Mouse (Mus musculus) lung, embryonic 14.5 days (tissue): ENCODE data around the gene Hspbp1. TPM values are rescaled to one million over a fixed set of nuclear protein-coding genes. Genes with fewer than 3 reads are reported as not detected.

ENCODE experiments used
- ATAC-seq: fragments of 200-750 bp; cut with Nextera tagmentation; 2 replicates; pipeline ENCODE4 v1.8.0; 2017; ENCODE audit warnings: mild to moderate bottlenecking, moderate TSS enrichment, moderate library complexity; ENCODE audit not compliant: insufficient read depth
- DNase-seq: peaks from one replicate; pipeline ENCODE4 v3.0.0-alpha.2; 2015
- H3K27ac ChIP-seq: fragments of 300-500 bp; sonication (generic); 2 replicates; pipeline ENCODE4 v1.5.1; 2014; ENCODE audit warnings: low read depth, mild to moderate bottlenecking, moderate library complexity
- H3K27me3 ChIP-seq: fragments of 300-500 bp; sonication (generic); 2 replicates; pipeline ENCODE4 v1.6.1; 2014; ENCODE audit warnings: low read length, control low read depth; ENCODE audit not compliant: insufficient read depth
- H3K36me3 ChIP-seq: fragments of 300-500 bp; sonication (generic); 2 replicates; pipeline ENCODE4 v1.6.1; 2014; ENCODE audit warnings: control low read depth; ENCODE audit not compliant: insufficient read depth
- H3K4me1 ChIP-seq: fragments of 300-500 bp; sonication (generic); 2 replicates; pipeline ENCODE4 v1.6.1; 2014; ENCODE audit warnings: antibody characterized with exemption, control low read depth; ENCODE audit not compliant: insufficient read depth
- H3K4me2 ChIP-seq: fragments of 300-500 bp; sonication (generic); 2 replicates; pipeline ENCODE4 v1.6.1; 2014; ENCODE audit warnings: mild to moderate bottlenecking
- H3K4me3 ChIP-seq: fragments of 300-500 bp; sonication (generic); 2 replicates; pipeline ENCODE4 v1.5.1; 2014; ENCODE audit warnings: low read depth, low read length
- H3K9ac ChIP-seq: fragments of 300-500 bp; sonication (generic); 2 replicates; pipeline ENCODE4 v1.6.1; 2014
- H3K9me3 ChIP-seq: fragments of 300-500 bp; sonication (generic); 2 replicates; pipeline ENCODE4 v1.6.1; 2016; ENCODE audit warnings: low read depth, low read length, control low read depth
- CTCF ChIP-seq: IDR thresholded peaks from 2 replicates; pipeline ENCODE4 v1.5.1; 2016; ENCODE audit warnings: antibody characterized with exemption, low read depth
- WGBS: fragments of 180-500 bp; shearing (Covaris S2); extraction: QIAGEN DNeasy Blood & Tissue Kit; methylation state at CpG from one replicate; pipeline ENCODE4 v1.1.7; 2014; 5-methylcytosine and 5-hydroxymethylcytosine counted together
- polyA plus RNA-seq: library from polyadenylated mRNA; unstranded; fragments of >200 nt; fragmentation: Nextera tagmentation; extraction: Ambion mirVana; gene quantifications from 2 replicates; pipeline ENCODE4 v1.2.1, GENCODE M21; 2014

Hspbp1 gene
- polyA plus RNA-seq, 1 experiment from 2014 or later = 98.5 TPM

DNA sequence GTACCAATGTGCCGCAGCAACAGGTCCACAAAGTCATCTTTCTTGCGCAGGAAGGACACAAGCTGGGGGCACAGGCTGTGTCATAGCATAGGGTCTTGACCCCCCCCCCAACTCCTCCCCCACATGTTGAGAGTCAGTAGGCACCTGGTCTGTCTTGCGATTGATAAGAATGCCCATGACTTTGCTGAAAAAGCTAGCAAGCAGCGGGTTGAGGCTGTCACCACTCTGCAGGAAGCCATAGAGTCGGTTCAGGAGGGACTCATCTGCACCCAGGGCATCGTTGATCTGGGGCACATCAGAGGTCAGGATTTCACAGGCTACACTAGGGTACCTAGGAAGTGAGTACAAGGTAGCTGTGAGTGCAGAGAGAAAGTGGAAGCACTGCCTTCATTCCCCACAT, 41.6 kb downstream of the Hspbp1 start:
- peaks cover 77% of the 10 kb centered on the region for H3K36me3 ChIP-seq

DNA sequence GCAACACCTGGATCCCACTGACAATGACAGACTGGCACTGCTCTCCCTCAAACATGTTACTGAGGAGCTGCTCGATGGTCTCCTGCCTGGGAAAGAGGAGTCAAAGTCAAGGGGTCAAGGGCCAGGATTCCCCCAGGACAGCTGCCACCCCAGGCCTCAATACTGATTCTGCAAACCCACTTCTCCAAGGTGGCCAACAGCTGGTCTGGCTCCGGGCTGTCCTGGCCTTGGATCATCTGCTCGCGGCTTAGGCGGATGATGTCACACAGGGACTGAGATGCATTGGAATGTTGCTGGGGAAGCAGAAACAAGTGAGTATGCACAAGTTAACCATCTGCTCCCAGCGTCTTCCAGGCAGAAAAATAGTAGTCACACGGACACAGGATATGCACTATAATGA, 42.9 kb downstream of the Hspbp1 start:
- no peak overlapping the region for H3K9ac ChIP-seq
- 84% methylated on average over 7 of the region's 7 CpGs for whole genome bisulfite sequencing
- H3K4me1 ChIP-seq = no peaks in the 10 kb centered on the region
- no peak overlapping the region for H3K4me2 ChIP-seq
- H3K36me3 ChIP-seq = peaks cover 79% of the 10 kb centered on the region
- no peaks in the 10 kb centered on the region for H3K27me3 ChIP-seq
- no peak overlapping the region for H3K4me3 ChIP-seq
- no peak for TF ChIP-seq CTCF
- no peak overlapping the region for H3K27ac ChIP-seq
- H3K9me3 ChIP-seq = no peaks in the 10 kb centered on the region
- ATAC-seq (no peak), DNase-seq (no peak)

More for the DNA sequence above, 41.6 kb downstream of the Hspbp1 start:
- H3K27me3 ChIP-seq = no peaks in the 10 kb centered on the region
- WGBS = 88% methylated on average over 6 of the region's 6 CpGs
- ATAC-seq (no peak), DNase-seq (no peak)
- H3K4me2 ChIP-seq = no peak overlapping the region
- no peaks in the 10 kb centered on the region for H3K4me1 ChIP-seq
- H3K27ac ChIP-seq = no peak overlapping the region
- H3K9me3 ChIP-seq = no peaks in the 10 kb centered on the region
- TF ChIP-seq CTCF = no peak
- no peak overlapping the region for H3K9ac ChIP-seq
- H3K4me3 ChIP-seq = no peak overlapping the region

DNA sequence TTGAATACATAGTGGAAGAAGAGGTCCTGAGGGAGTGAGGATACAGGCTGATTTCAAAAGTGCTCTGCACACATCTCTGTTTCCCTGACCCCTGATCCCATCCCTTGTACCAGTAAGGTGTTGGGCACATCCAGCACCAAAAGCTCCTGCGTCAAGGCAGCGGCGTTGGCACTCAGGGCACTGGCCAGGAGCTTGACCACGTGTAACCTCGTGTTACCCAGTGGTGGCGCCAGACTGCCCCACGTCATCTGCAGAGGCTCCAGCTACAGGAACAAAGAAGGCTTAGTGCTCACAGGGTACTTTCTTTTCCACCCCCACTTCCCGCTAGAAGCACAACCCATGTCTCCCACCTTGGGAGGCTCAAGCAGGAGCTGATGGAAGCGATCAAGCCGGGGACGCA, 43.7 kb downstream of the Hspbp1 start:
- WGBS = 82% methylated on average over 11 of the region's 11 CpGs
- no peaks in the 10 kb centered on the region for H3K27me3 ChIP-seq
- no peak overlapping the region for H3K4me2 ChIP-seq
- no peak overlapping the region for H3K4me3 ChIP-seq
- no peak for ATAC-seq
- H3K36me3 ChIP-seq = peaks cover 80% of the 10 kb centered on the region
- H3K27ac ChIP-seq = no peak overlapping the region
- H3K4me1 ChIP-seq = no peaks in the 10 kb centered on the region
- H3K9me3 ChIP-seq = no peaks in the 10 kb centered on the region
- 0 out of 2 replicates have a peak, but pooled peaks have one; percentile 18 for TF ChIP-seq CTCF
- no peak overlapping the region for H3K9ac ChIP-seq
- DNase-seq = no peak

DNA sequence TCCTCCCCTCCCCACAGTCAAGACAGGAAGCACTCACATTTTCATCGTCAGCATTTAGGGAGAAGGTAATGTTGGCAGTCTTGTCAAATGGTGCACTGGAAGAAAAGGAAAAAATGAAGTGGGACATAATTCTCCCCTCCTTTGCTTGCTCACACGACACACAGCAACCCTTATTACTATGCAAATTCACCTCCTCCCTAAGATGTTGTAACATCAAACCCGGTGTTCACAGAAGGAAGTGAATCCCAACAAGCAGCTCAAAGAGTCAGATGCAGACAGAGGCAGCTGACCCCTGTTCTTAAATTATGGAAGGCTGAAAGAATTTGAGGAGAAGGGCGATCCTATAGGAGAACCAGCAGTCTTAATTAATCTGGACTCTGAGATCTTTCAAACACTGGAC, 48.7 kb downstream of the Hspbp1 start:
- H3K36me3 ChIP-seq = peaks cover 80% of the 10 kb centered on the region
- DNase-seq = no peak
- no peak overlapping the region for H3K4me3 ChIP-seq
- WGBS = 86% methylated on average over 4 of the region's 4 CpGs
- no peaks in the 10 kb centered on the region for H3K9me3 ChIP-seq
- TF ChIP-seq CTCF = no peak
- ATAC-seq = no peak
- H3K27me3 ChIP-seq = no peaks in the 10 kb centered on the region
- H3K4me1 ChIP-seq = no peaks in the 10 kb centered on the region
- H3K9ac ChIP-seq = no peak overlapping the region
- H3K27ac ChIP-seq = no peak overlapping the region
- no peak overlapping the region for H3K4me2 ChIP-seq

DNA sequence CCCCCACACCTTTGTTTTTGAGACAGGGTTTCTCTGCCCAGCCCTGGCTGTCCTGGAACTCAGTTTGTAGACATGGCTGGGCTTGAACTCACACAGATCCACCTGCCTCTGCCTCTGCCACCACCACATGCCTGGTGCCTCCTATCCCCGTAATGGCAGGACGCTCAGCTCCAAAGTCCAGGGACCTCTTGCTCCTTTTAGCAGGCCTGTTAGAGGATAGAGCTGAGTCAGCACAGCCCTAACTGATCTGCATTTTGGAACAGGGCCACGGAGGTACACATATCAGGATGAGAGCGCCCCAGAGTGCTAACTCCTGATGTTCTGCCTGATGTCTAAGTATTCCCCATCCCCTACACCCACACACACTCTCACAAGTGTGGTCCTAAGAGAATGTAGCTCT, 53.8 kb downstream of the Hspbp1 start, which contains the start of gene Tmem86b:
Tmem86b (minus strand) TSS at position 392 of the 400 bp plus-strand sequence.
- Histone ChIP-seq H3K4me1 (no peaks in the 10 kb centered on the region), H3K9ac (no peak within 1 kb of the TSS), H3K9me3 (no peaks in the 10 kb centered on the region), H3K27ac (no peak within 1 kb of the TSS), H3K36me3 (peaks cover 71% of the 10 kb centered on the region), H3K4me2 (no peak within 1 kb of the TSS), H3K4me3 (no peak within 1 kb of the TSS), H3K27me3 (no peaks in the 10 kb centered on the region)
- no peak for TF ChIP-seq CTCF
- 88% methylated on average over 4 of the region's 4 CpGs for WGBS
- ATAC-seq = no peak
- DNase-seq = no peak

DNA sequence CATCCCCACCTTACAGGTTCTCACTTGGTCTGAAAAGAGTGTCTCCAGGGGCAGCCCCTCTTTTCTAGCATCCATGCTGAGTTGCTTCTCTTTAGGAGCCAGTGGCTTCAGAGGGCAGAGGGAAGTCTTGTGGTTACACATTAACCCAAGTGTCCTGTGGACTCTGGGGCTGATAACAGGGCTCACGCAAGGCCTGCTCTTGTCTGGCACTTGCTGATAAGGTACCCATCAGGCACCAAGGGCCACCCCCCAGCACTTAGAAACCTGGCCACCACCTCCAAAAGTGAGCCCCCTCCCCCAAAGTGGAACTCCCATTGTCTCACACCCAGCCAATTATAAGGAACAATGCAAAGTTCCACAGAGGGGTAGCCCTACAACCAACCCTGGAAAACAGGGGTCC, 54.7 kb downstream of the Hspbp1 start:
- H3K27me3 ChIP-seq = no peaks in the 10 kb centered on the region
- DNase-seq (no peak), ATAC-seq (peak; percentile 35; the same call in 1 of the 2 replicates)
- H3K27ac ChIP-seq = no peak overlapping the region
- no peaks in the 10 kb centered on the region for H3K4me1 ChIP-seq
- H3K4me2 ChIP-seq = peak overlapping the region; percentile 3; the same call in 1 of the 2 replicates
- H3K36me3 ChIP-seq = peaks cover 63% of the 10 kb centered on the region
- no peak for TF ChIP-seq CTCF
- WGBS = 71% methylated on average over 1 of the region's 1 CpGs
- H3K4me3 ChIP-seq = peak overlapping the region; percentile 8; the same call in 1 of the 2 replicates
- no peaks in the 10 kb centered on the region for H3K9me3 ChIP-seq
- no peak overlapping the region for H3K9ac ChIP-seq

DNA sequence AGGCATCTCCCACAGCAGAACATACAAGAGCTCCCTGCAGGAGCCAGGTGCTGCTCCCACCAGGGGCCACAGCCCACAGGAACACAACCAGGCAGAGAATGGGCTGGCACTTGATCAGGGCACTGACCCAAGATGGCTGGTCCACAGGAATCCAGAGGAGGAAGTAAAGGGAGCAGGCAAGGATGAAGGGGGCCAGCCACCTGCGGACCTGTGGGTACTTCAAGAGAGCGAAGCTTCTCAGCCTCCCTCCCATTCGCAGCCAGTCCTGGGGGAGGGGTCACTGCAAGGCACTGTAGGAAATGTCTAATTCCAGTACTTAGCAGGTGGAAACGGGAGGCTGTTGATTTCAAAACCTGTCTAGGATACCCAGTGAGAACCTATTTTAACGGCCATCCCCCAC, 55.3 kb downstream of the Hspbp1 start:
- peak overlapping the region; percentile 3; the same call in 1 of the 2 replicates for H3K4me2 ChIP-seq
- peaks cover 58% of the 10 kb centered on the region for H3K36me3 ChIP-seq
- no peaks in the 10 kb centered on the region for H3K27me3 ChIP-seq
- no peak for TF ChIP-seq CTCF
- peak overlapping the region; percentile 8; the same call in 1 of the 2 replicates for H3K4me3 ChIP-seq
- no peaks in the 10 kb centered on the region for H3K4me1 ChIP-seq
- 77% methylated on average over 5 of the region's 5 CpGs for WGBS
- no peak overlapping the region; the same call in 1 of the 2 replicates for H3K9ac ChIP-seq
- no peak overlapping the region for H3K27ac ChIP-seq
- no peak for DNase-seq
- no peaks in the 10 kb centered on the region for H3K9me3 ChIP-seq
- 0 out of 2 replicates have a peak, but pooled peaks have one; percentile 2 for ATAC-seq
